Mouse (Mus musculus): ENCODE measurements around the gene Gm3448. TPM values are rescaled to one million over a fixed set of nuclear protein-coding genes. Genes with fewer than 3 reads are reported as not detected.
"Not testable (repeated sequence)": the region's sequence is repeated elsewhere in the genome, so short reads cannot be mapped to it uniquely, and the experiment has no call there.

The Gm3448 gene
- polyA plus RNA-seq, 1 experiment = 0.13 TPM

- H3K4me3 ChIP-seq (replicated peaks); H3K4me1 ChIP-seq (ENCODE audit: control insufficient read depth); H3K36me3 ChIP-seq (ENCODE audit: control insufficient read depth): not testable (repeated sequence)
Observed at GRCm38 (mm10) chr17:15031414-15031813, 9.9 kb downstream of the Gm3448 start.

GRCm38 (mm10) chr17:15025513-15025912 lies 15.8 kb downstream of the Gm3448 start:
- not testable (repeated sequence) for H3K36me3 ChIP-seq (ENCODE audit: control insufficient read depth); H3K4me3 ChIP-seq (replicated peaks); H3K9me3 ChIP-seq (ENCODE audit: control insufficient read depth, low read length); H3K4me1 ChIP-seq (ENCODE audit: control insufficient read depth); H3K27me3 ChIP-seq (ENCODE audit: control insufficient read depth)

More at GRCm38 (mm10) chr17:15031414-15031813, 9.9 kb downstream of the Gm3448 start:
- not testable (repeated sequence) for H3K9me3 ChIP-seq (ENCODE audit: control insufficient read depth, low read length); H3K27me3 ChIP-seq (ENCODE audit: control insufficient read depth)

- not testable (repeated sequence) for H3K4me1 ChIP-seq (ENCODE audit: control insufficient read depth); H3K36me3 ChIP-seq (ENCODE audit: control insufficient read depth); H3K4me3 ChIP-seq (replicated peaks); H3K9me3 ChIP-seq (ENCODE audit: control insufficient read depth, low read length); H3K27me3 ChIP-seq (ENCODE audit: control insufficient read depth)
Observed at GRCm38 (mm10) chr17:15024502-15025193, 16.7 kb downstream of the Gm3448 start.

GRCm38 (mm10) chr17:15023878-15024492 lies 17.4 kb downstream of the Gm3448 start:
- H3K9me3 ChIP-seq (ENCODE audit: control insufficient read depth, low read length) = not testable (repeated sequence)

GRCm38 (mm10) chr17:15021503-15022220 lies 19.7 kb downstream of the Gm3448 start:
- not testable (repeated sequence) for H3K9me3 ChIP-seq (ENCODE audit: control insufficient read depth, low read length); H3K27me3 ChIP-seq (ENCODE audit: control insufficient read depth); H3K36me3 ChIP-seq (ENCODE audit: control insufficient read depth); H3K4me3 ChIP-seq (replicated peaks); H3K4me1 ChIP-seq (ENCODE audit: control insufficient read depth)

More at GRCm38 (mm10) chr17:15023878-15024492, 17.4 kb downstream of the Gm3448 start:
- H3K4me1 ChIP-seq (ENCODE audit: control insufficient read depth); H3K36me3 ChIP-seq (ENCODE audit: control insufficient read depth); H3K27me3 ChIP-seq (ENCODE audit: control insufficient read depth); H3K4me3 ChIP-seq (replicated peaks): not testable (repeated sequence)

- H3K4me3 ChIP-seq (replicated peaks); H3K27me3 ChIP-seq (ENCODE audit: control insufficient read depth); H3K9me3 ChIP-seq (ENCODE audit: control insufficient read depth, low read length); H3K36me3 ChIP-seq (ENCODE audit: control insufficient read depth); H3K4me1 ChIP-seq (ENCODE audit: control insufficient read depth): not testable (repeated sequence)
Observed at GRCm38 (mm10) chr17:15009706-15010413, 31.5 kb downstream of the Gm3448 start, which contains the start of gene Gm3435. TSS of gene Gm3435 (plus strand) at chr17:15010176.

GRCm38 (mm10) chr17:15009088-15009487 lies 32.2 kb downstream of the Gm3448 start:
- not testable (repeated sequence) for H3K9me3 ChIP-seq (ENCODE audit: control insufficient read depth, low read length)

GRCm38 (mm10) chr17:15000047-15000446 lies 41.3 kb downstream of the Gm3448 start:
- H3K36me3 ChIP-seq (ENCODE audit: control insufficient read depth); H3K4me1 ChIP-seq (ENCODE audit: control insufficient read depth); H3K27me3 ChIP-seq (ENCODE audit: control insufficient read depth); H3K9me3 ChIP-seq (ENCODE audit: control insufficient read depth, low read length); H3K4me3 ChIP-seq (replicated peaks): not testable (repeated sequence)

More at GRCm38 (mm10) chr17:15009088-15009487, 32.2 kb downstream of the Gm3448 start:
- H3K4me1 ChIP-seq (ENCODE audit: control insufficient read depth); H3K36me3 ChIP-seq (ENCODE audit: control insufficient read depth); H3K27me3 ChIP-seq (ENCODE audit: control insufficient read depth); H3K4me3 ChIP-seq (replicated peaks): not testable (repeated sequence)

- H3K4me1 ChIP-seq (ENCODE audit: control insufficient read depth); H3K4me3 ChIP-seq (replicated peaks); H3K9me3 ChIP-seq (ENCODE audit: control insufficient read depth, low read length); H3K36me3 ChIP-seq (ENCODE audit: control insufficient read depth); H3K27me3 ChIP-seq (ENCODE audit: control insufficient read depth): not testable (repeated sequence)
Observed at GRCm38 (mm10) chr17:14994140-14994539, 47.2 kb downstream of the Gm3448 start.

GRCm38 (mm10) chr17:14993139-14993832 lies 48.1 kb downstream of the Gm3448 start:
- H3K4me1 ChIP-seq (ENCODE audit: control insufficient read depth) = not testable (repeated sequence)

GRCm38 (mm10) chr17:14992522-14993138 lies 48.7 kb downstream of the Gm3448 start:
- H3K4me1 ChIP-seq (ENCODE audit: control insufficient read depth); H3K27me3 ChIP-seq (ENCODE audit: control insufficient read depth); H3K9me3 ChIP-seq (ENCODE audit: control insufficient read depth, low read length); H3K4me3 ChIP-seq (replicated peaks); H3K36me3 ChIP-seq (ENCODE audit: control insufficient read depth): not testable (repeated sequence)

More at GRCm38 (mm10) chr17:14993139-14993832, 48.1 kb downstream of the Gm3448 start:
- H3K27me3 ChIP-seq (ENCODE audit: control insufficient read depth); H3K4me3 ChIP-seq (replicated peaks); H3K36me3 ChIP-seq (ENCODE audit: control insufficient read depth); H3K9me3 ChIP-seq (ENCODE audit: control insufficient read depth, low read length): not testable (repeated sequence)

GRCm38 (mm10) chr17:14990116-14990702 lies 51.1 kb downstream of the Gm3448 start:
- H3K4me3 ChIP-seq (replicated peaks); H3K27me3 ChIP-seq (ENCODE audit: control insufficient read depth); H3K4me1 ChIP-seq (ENCODE audit: control insufficient read depth); H3K9me3 ChIP-seq (ENCODE audit: control insufficient read depth, low read length); H3K36me3 ChIP-seq (ENCODE audit: control insufficient read depth): not testable (repeated sequence)
